Mouse (Mus musculus): Measurements from ENCODE around the gene Vwa8. TPM values are rescaled to one million over a fixed set of nuclear protein-coding genes. Genes with fewer than 3 reads are reported as not detected.

Gene Vwa8
- 14.7 and 16.2 TPM in 2 replicates for polyA plus RNA-seq (2014; fragmentation: Nextera tagmentation; extraction: Ambion mirVana)

DNA sequence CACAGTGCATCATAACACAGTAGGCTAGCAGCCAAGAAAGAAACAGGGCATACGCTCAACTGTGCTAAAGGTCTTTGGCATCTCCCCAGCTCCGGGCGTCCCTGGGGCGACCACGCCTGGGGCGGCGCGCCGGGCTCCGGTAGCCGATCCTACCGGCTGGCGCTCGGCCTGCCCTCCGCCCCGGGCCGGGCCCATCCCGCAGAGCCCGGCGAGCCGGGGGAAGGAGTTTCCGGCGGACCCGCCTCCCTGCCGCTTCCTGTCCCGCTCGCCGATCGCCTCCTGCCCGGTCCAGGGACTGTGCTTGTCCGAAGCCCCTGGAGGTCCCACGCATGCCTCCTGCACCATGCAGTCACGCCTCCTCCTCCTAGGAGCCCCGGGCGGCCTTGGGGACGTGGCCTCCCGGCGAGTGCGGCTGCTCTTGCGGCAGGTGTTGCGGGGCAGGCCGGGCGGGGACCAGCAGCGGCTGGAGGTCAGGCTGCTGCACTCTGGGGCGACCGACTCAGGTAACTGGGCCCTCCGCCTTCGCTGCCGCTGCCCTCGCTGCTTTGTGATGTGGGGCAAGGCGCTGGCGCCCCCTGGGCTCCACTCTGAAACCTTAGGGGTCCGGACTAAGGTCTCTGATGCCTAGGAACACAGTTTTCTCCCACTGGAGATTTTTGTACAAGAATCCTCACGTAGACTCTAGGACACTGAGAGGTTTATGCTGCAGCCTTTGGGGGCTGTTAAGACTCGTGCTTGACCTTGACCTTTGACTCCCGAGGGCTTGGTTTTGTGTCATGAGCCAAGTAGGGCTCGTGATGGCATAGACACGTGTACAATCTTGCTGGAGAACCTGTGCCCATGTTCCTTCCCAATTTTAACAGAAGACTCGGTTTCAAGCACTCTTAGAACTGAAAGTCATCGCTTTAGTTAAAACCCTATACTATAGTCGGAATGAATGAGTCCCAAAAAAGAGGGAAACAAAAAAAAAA is at the start of gene Vwa8:
Vwa8 (plus strand) TSS at position 112 of the 971 bp plus-strand sequence.
- ATAC-seq (ENCODE audit: insufficient number of reproducible peaks, insufficient read depth, low FRiP score, low read depth): peak; percentile 90
- Histone ChIP-seq H3K27ac (ENCODE audit: low read length) (peak within 1 kb of the TSS; percentile 78), H3K4me3 (ENCODE audit: low read depth, low read length) (peak within 1 kb of the TSS; percentile 82), H3K36me3 (ENCODE audit: control insufficient read depth, insufficient read depth, low read length) (no peaks in the 10 kb centered on the region), H3K4me2 (replicated peaks; ENCODE audit: low read depth, low read length) (peak within 1 kb of the TSS; percentile 78), H3K9me3 (ENCODE audit: control insufficient read depth, low read depth, low read length) (no peaks in the 10 kb centered on the region), H3K27me3 (ENCODE audit: control insufficient read depth, insufficient read depth, low read length) (no peaks in the 10 kb centered on the region), H3K9ac (replicated peaks; ENCODE audit: low read depth, low read length) (peak within 1 kb of the TSS; percentile 64), H3K4me1 (ENCODE audit: control insufficient read depth, insufficient read depth, low read length) (peaks cover 18% of the 10 kb centered on the region)
- 3% methylated on average over 57 of the region's 61 CpGs for WGBS

DNA sequence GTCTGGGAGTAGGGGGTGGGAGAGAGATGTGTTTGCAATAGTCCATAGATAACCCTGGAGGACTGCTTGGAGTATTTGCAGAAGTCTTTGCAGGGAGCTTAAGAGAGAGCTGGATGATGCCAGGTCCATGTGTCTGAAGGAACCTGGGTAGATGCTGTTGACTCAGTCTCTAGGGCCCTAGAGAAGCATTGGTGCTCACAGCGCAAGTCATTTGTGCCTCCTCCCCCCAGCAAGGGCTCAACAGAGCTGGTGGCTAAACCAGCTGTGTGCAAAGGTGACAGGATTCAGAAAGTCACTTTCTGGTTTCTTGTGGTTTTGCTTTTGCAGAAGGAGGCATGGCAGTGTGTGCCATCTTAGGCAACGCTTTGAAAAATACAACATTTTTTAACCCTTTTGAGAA is 46.5 kb upstream of the Vwa8 start:
- Histone ChIP-seq H3K4me3 (ENCODE audit: low read depth, low read length) (no peak overlapping the region), H3K36me3 (ENCODE audit: control insufficient read depth, insufficient read depth, low read length) (no peaks in the 10 kb centered on the region), H3K27ac (ENCODE audit: low read length) (no peak overlapping the region), H3K4me1 (ENCODE audit: control insufficient read depth, insufficient read depth, low read length) (no peaks in the 10 kb centered on the region), H3K9me3 (ENCODE audit: control insufficient read depth, low read depth, low read length) (no peaks in the 10 kb centered on the region), H3K27me3 (ENCODE audit: control insufficient read depth, insufficient read depth, low read length) (no peaks in the 10 kb centered on the region), H3K9ac (replicated peaks; ENCODE audit: low read depth, low read length) (no peak overlapping the region), H3K4me2 (replicated peaks; ENCODE audit: low read depth, low read length) (no peak overlapping the region)
- WGBS: 84% methylated on average over 2 of the region's 2 CpGs
- ATAC-seq (ENCODE audit: insufficient number of reproducible peaks, insufficient read depth, low FRiP score, low read depth): no peak

GRCm38 (mm10) chr14:78803924-78804323 is 44.9 kb upstream of the Vwa8 start:
- Histone ChIP-seq H3K27me3 (ENCODE audit: control insufficient read depth, insufficient read depth, low read length) (no peaks in the 10 kb centered on the region), H3K9me3 (ENCODE audit: control insufficient read depth, low read depth, low read length) (no peaks in the 10 kb centered on the region), H3K4me1 (ENCODE audit: control insufficient read depth, insufficient read depth, low read length) (no peaks in the 10 kb centered on the region), H3K36me3 (ENCODE audit: control insufficient read depth, insufficient read depth, low read length) (no peaks in the 10 kb centered on the region), H3K9ac (replicated peaks; ENCODE audit: low read depth, low read length) (no peak overlapping the region), H3K4me3 (ENCODE audit: low read depth, low read length) (no peak overlapping the region), H3K27ac (ENCODE audit: low read length) (no peak overlapping the region), H3K4me2 (replicated peaks; ENCODE audit: low read depth, low read length) (no peak overlapping the region)
- WGBS: 73% methylated on average over 6 of the region's 6 CpGs
- no peak for ATAC-seq (ENCODE audit: insufficient number of reproducible peaks, insufficient read depth, low FRiP score, low read depth)

- Histone ChIP-seq H3K9ac (replicated peaks; ENCODE audit: low read depth, low read length) (no peak overlapping the region), H3K9me3 (ENCODE audit: control insufficient read depth, low read depth, low read length) (no peaks in the 10 kb centered on the region), H3K4me3 (ENCODE audit: low read depth, low read length) (no peak overlapping the region), H3K4me1 (ENCODE audit: control insufficient read depth, insufficient read depth, low read length) (no peaks in the 10 kb centered on the region), H3K27me3 (ENCODE audit: control insufficient read depth, insufficient read depth, low read length) (no peaks in the 10 kb centered on the region), H3K27ac (ENCODE audit: low read length) (no peak overlapping the region), H3K36me3 (ENCODE audit: control insufficient read depth, insufficient read depth, low read length) (no peaks in the 10 kb centered on the region), H3K4me2 (replicated peaks; ENCODE audit: low read depth, low read length) (no peak overlapping the region)
- WGBS: 89% methylated on average over 2 of the region's 2 CpGs
- no peak for ATAC-seq (ENCODE audit: insufficient number of reproducible peaks, insufficient read depth, low FRiP score, low read depth)
Observed at GRCm38 (mm10) chr14:78812896-78813295, 36.0 kb upstream of the Vwa8 start.

DNA sequence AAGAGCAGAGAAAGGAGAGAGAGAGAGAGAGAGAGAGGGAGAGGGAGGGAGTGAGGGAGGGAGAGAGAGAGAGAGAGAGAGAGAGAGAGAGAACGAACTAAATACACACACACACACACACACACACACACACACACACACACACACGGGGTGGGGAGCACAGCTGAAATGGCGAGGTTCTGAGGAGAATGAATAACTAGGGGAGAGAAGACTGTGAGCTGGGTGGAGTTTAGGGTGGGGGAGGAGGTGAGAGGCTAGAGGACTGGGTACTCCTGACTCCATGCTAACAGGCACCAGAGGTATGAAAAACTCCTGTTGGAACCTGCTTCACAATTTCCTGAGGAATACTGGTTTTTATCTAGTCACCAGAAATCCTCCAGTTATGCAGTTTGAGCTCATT is 32.4 kb upstream of the Vwa8 start:
- Histone ChIP-seq H3K4me2 (replicated peaks; ENCODE audit: low read depth, low read length) (no peak overlapping the region), H3K36me3 (ENCODE audit: control insufficient read depth, insufficient read depth, low read length) (no peaks in the 10 kb centered on the region), H3K4me1 (ENCODE audit: control insufficient read depth, insufficient read depth, low read length) (no peaks in the 10 kb centered on the region), H3K27ac (ENCODE audit: low read length) (no peak overlapping the region), H3K9me3 (ENCODE audit: control insufficient read depth, low read depth, low read length) (no peaks in the 10 kb centered on the region), H3K4me3 (ENCODE audit: low read depth, low read length) (no peak overlapping the region), H3K27me3 (ENCODE audit: control insufficient read depth, insufficient read depth, low read length) (no peaks in the 10 kb centered on the region), H3K9ac (replicated peaks; ENCODE audit: low read depth, low read length) (no peak overlapping the region)
- WGBS: 30% methylated on average over 2 of the region's 3 CpGs
- 0 out of 2 replicates have a peak, but pooled peaks have one; percentile 37 for ATAC-seq (ENCODE audit: insufficient number of reproducible peaks, insufficient read depth, low FRiP score, low read depth)

- Histone ChIP-seq H3K4me2 (replicated peaks; ENCODE audit: low read depth, low read length) (no peak overlapping the region), H3K27me3 (ENCODE audit: control insufficient read depth, insufficient read depth, low read length) (no peaks in the 10 kb centered on the region), H3K9me3 (ENCODE audit: control insufficient read depth, low read depth, low read length) (no peaks in the 10 kb centered on the region), H3K4me1 (ENCODE audit: control insufficient read depth, insufficient read depth, low read length) (no peaks in the 10 kb centered on the region), H3K27ac (ENCODE audit: low read length) (no peak overlapping the region), H3K36me3 (ENCODE audit: control insufficient read depth, insufficient read depth, low read length) (no peaks in the 10 kb centered on the region), H3K9ac (replicated peaks; ENCODE audit: low read depth, low read length) (no peak overlapping the region), H3K4me3 (ENCODE audit: low read depth, low read length) (no peak overlapping the region)
- no peak for ATAC-seq (ENCODE audit: insufficient number of reproducible peaks, insufficient read depth, low FRiP score, low read depth)
- 86% methylated on average over 3 of the region's 3 CpGs for WGBS
Observed at GRCm38 (mm10) chr14:78817651-78818050, 31.2 kb upstream of the Vwa8 start.

DNA sequence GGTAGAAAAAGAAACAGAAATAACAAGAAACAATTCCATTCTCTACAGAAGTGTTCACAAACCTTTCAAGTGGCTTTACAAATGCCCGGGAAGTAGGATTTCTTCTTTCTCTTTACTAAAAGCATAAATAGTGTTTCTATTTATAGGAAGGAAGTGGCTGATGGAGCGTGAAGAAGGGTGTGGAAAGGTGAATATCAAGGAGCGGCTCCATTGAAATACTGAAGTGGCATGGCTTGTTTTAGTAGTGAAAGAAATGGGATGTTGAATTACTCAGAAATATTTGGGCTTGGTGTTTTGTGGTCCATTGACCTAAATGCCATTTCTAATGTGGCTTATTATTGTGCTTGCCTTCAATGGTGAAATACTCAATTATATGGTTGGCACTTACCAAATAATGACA is 30.4 kb upstream of the Vwa8 start:
- Histone ChIP-seq H3K4me1 (ENCODE audit: control insufficient read depth, insufficient read depth, low read length) (no peaks in the 10 kb centered on the region), H3K9ac (replicated peaks; ENCODE audit: low read depth, low read length) (no peak overlapping the region), H3K9me3 (ENCODE audit: control insufficient read depth, low read depth, low read length) (no peaks in the 10 kb centered on the region), H3K4me2 (replicated peaks; ENCODE audit: low read depth, low read length) (no peak overlapping the region), H3K36me3 (ENCODE audit: control insufficient read depth, insufficient read depth, low read length) (no peaks in the 10 kb centered on the region), H3K27me3 (ENCODE audit: control insufficient read depth, insufficient read depth, low read length) (no peaks in the 10 kb centered on the region), H3K27ac (ENCODE audit: low read length) (no peak overlapping the region), H3K4me3 (ENCODE audit: low read depth, low read length) (no peak overlapping the region)
- no peak for ATAC-seq (ENCODE audit: insufficient number of reproducible peaks, insufficient read depth, low FRiP score, low read depth)
- WGBS: 75% methylated on average over 3 of the region's 3 CpGs

- H3K4me2 ChIP-seq (replicated peaks; ENCODE audit: low read depth, low read length): no peak overlapping the region
- no peaks in the 10 kb centered on the region for H3K36me3 ChIP-seq (ENCODE audit: control insufficient read depth, insufficient read depth, low read length)
- no peaks in the 10 kb centered on the region for H3K9me3 ChIP-seq (ENCODE audit: control insufficient read depth, low read depth, low read length)
- ATAC-seq (ENCODE audit: insufficient number of reproducible peaks, insufficient read depth, low FRiP score, low read depth): no peak
- no peaks in the 10 kb centered on the region for H3K4me1 ChIP-seq (ENCODE audit: control insufficient read depth, insufficient read depth, low read length)
- no peak overlapping the region for H3K27ac ChIP-seq (ENCODE audit: low read length)
- H3K9ac ChIP-seq (replicated peaks; ENCODE audit: low read depth, low read length): no peak overlapping the region
- 64% methylated on average over 4 of the region's 4 CpGs for WGBS
- H3K27me3 ChIP-seq (ENCODE audit: control insufficient read depth, insufficient read depth, low read length): no peaks in the 10 kb centered on the region
- H3K4me3 ChIP-seq (ENCODE audit: low read depth, low read length): no peak overlapping the region
Observed at GRCm38 (mm10) chr14:78824013-78824412, 24.8 kb upstream of the Vwa8 start.

Measured in stomach, embryonic 14.5 days (tissue).